Mouse (Mus musculus): ENCODE data around the gene Fam71f2. TPM values are rescaled to one million over a fixed set of nuclear protein-coding genes. Genes with fewer than 3 reads are reported as not detected.

Gene Fam71f2
- total and polyA plus RNA-seq, 2 experiments from 2014 or later = 0.62 to 0.64 TPM

- 55% methylated on average over 6 of the region's 6 CpGs for WGBS
- no peak overlapping the region for H3K27ac ChIP-seq (ENCODE audit: low read depth, low read length)
- no peak overlapping the region for H3K9ac ChIP-seq
- ATAC-seq (no peak), DNase-seq (no peak)
- no peak overlapping the region for H3K4me2 ChIP-seq (ENCODE audit: low read depth)
- H3K9me3 ChIP-seq (ENCODE audit: low read length) = no peaks in the 10 kb centered on the region
- H3K27me3 ChIP-seq (ENCODE audit: insufficient read depth, low read length) = no peaks in the 10 kb centered on the region
- H3K36me3 ChIP-seq (ENCODE audit: insufficient read depth) = no peaks in the 10 kb centered on the region
- no peak for TF ChIP-seq CTCF (IDR thresholded peaks at IDR 0.05; ENCODE audit: low read depth)
- no peak overlapping the region for H3K4me3 ChIP-seq (ENCODE audit: low read depth, low read length)
- H3K4me1 ChIP-seq (ENCODE audit: insufficient read depth) = no peaks in the 10 kb centered on the region
These were observed 9.3 kb downstream of the Fam71f2 start for GRCm38 (mm10) chr6:29288651-29289050.

GRCm38 (mm10) chr6:29299112-29299511 lies 19.7 kb downstream of the Fam71f2 start:
- Histone ChIP-seq H3K4me3 (ENCODE audit: low read depth, low read length) (no peak overlapping the region), H3K4me2 (ENCODE audit: low read depth) (no peak overlapping the region), H3K27ac (ENCODE audit: low read depth, low read length) (no peak overlapping the region), H3K9ac (no peak overlapping the region), H3K9me3 (ENCODE audit: low read length) (no peaks in the 10 kb centered on the region), H3K27me3 (ENCODE audit: insufficient read depth, low read length) (no peaks in the 10 kb centered on the region), H3K36me3 (ENCODE audit: insufficient read depth) (no peaks in the 10 kb centered on the region), H3K4me1 (ENCODE audit: insufficient read depth) (no peaks in the 10 kb centered on the region)
- TF ChIP-seq CTCF (IDR thresholded peaks at IDR 0.05; ENCODE audit: low read depth) = no peak
- ATAC-seq (no peak), DNase-seq (no peak)
- WGBS = 72% methylated on average over 2 of the region's 2 CpGs

GRCm38 (mm10) chr6:29303251-29303650 lies 23.9 kb downstream of the Fam71f2 start:
- no peak for ATAC-seq
- DNase-seq = no peak

GRCm38 (mm10) chr6:29303726-29304125 lies 24.3 kb downstream of the Fam71f2 start:
- ATAC-seq (no peak), DNase-seq (no peak)
- 50% methylated on average over 5 of the region's 5 CpGs for WGBS
- Histone ChIP-seq H3K27ac (ENCODE audit: low read depth, low read length) (no peak overlapping the region), H3K9ac (no peak overlapping the region), H3K9me3 (ENCODE audit: low read length) (no peaks in the 10 kb centered on the region), H3K4me1 (ENCODE audit: insufficient read depth) (no peaks in the 10 kb centered on the region), H3K4me3 (ENCODE audit: low read depth, low read length) (no peak overlapping the region), H3K27me3 (ENCODE audit: insufficient read depth, low read length) (no peaks in the 10 kb centered on the region), H3K36me3 (ENCODE audit: insufficient read depth) (no peaks in the 10 kb centered on the region), H3K4me2 (ENCODE audit: low read depth) (no peak overlapping the region)
- peak; percentile 45 for TF ChIP-seq CTCF (IDR thresholded peaks at IDR 0.05; ENCODE audit: low read depth)

More at GRCm38 (mm10) chr6:29303251-29303650, 23.9 kb downstream of the Fam71f2 start:
- H3K4me3 ChIP-seq (ENCODE audit: low read depth, low read length) = no peak overlapping the region
- no peak overlapping the region for H3K27ac ChIP-seq (ENCODE audit: low read depth, low read length)
- no peaks in the 10 kb centered on the region for H3K27me3 ChIP-seq (ENCODE audit: insufficient read depth, low read length)
- H3K36me3 ChIP-seq (ENCODE audit: insufficient read depth) = no peaks in the 10 kb centered on the region
- no peak overlapping the region for H3K9ac ChIP-seq
- H3K9me3 ChIP-seq (ENCODE audit: low read length) = no peaks in the 10 kb centered on the region
- H3K4me1 ChIP-seq (ENCODE audit: insufficient read depth) = no peaks in the 10 kb centered on the region
- no peak for TF ChIP-seq CTCF (IDR thresholded peaks at IDR 0.05; ENCODE audit: low read depth)
- H3K4me2 ChIP-seq (ENCODE audit: low read depth) = no peak overlapping the region

- TF ChIP-seq CTCF (IDR thresholded peaks at IDR 0.05; ENCODE audit: low read depth) = no peak
- no peak overlapping the region for H3K4me2 ChIP-seq (ENCODE audit: low read depth)
- no peaks in the 10 kb centered on the region for H3K36me3 ChIP-seq (ENCODE audit: insufficient read depth)
- no peaks in the 10 kb centered on the region for H3K27me3 ChIP-seq (ENCODE audit: insufficient read depth, low read length)
- no peaks in the 10 kb centered on the region for H3K4me1 ChIP-seq (ENCODE audit: insufficient read depth)
- ATAC-seq (no peak), DNase-seq (no peak)
- 94% methylated on average over 4 of the region's 4 CpGs for WGBS
- no peaks in the 10 kb centered on the region for H3K9me3 ChIP-seq (ENCODE audit: low read length)
- no peak overlapping the region for H3K4me3 ChIP-seq (ENCODE audit: low read depth, low read length)
- no peak overlapping the region for H3K27ac ChIP-seq (ENCODE audit: low read depth, low read length)
- H3K9ac ChIP-seq = no peak overlapping the region
These were observed 26.1 kb downstream of the Fam71f2 start for GRCm38 (mm10) chr6:29305462-29305861.

- no peaks in the 10 kb centered on the region for H3K27me3 ChIP-seq (ENCODE audit: insufficient read depth, low read length)
- H3K27ac ChIP-seq (ENCODE audit: low read depth, low read length) = no peak overlapping the region
- no peaks in the 10 kb centered on the region for H3K4me1 ChIP-seq (ENCODE audit: insufficient read depth)
- no peak overlapping the region for H3K4me2 ChIP-seq (ENCODE audit: low read depth)
- 90% methylated on average over 16 of the region's 16 CpGs for WGBS
- ATAC-seq (no peak), DNase-seq (no peak)
- no peaks in the 10 kb centered on the region for H3K36me3 ChIP-seq (ENCODE audit: insufficient read depth)
- no peak overlapping the region for H3K4me3 ChIP-seq (ENCODE audit: low read depth, low read length)
- no peaks in the 10 kb centered on the region for H3K9me3 ChIP-seq (ENCODE audit: low read length)
- no peak for TF ChIP-seq CTCF (IDR thresholded peaks at IDR 0.05; ENCODE audit: low read depth)
- no peak overlapping the region for H3K9ac ChIP-seq
These were observed 29.6 kb downstream of the Fam71f2 start for GRCm38 (mm10) chr6:29308846-29309605.

GRCm38 (mm10) chr6:29313690-29314202 lies 34.4 kb downstream of the Fam71f2 start:
- TF ChIP-seq CTCF (IDR thresholded peaks at IDR 0.05; ENCODE audit: low read depth) = no peak
- Histone ChIP-seq H3K9me3 (ENCODE audit: low read length) (no peaks in the 10 kb centered on the region), H3K4me1 (ENCODE audit: insufficient read depth) (no peaks in the 10 kb centered on the region), H3K4me2 (ENCODE audit: low read depth) (no peak overlapping the region), H3K9ac (no peak overlapping the region), H3K4me3 (ENCODE audit: low read depth, low read length) (no peak overlapping the region), H3K36me3 (ENCODE audit: insufficient read depth) (no peaks in the 10 kb centered on the region), H3K27me3 (ENCODE audit: insufficient read depth, low read length) (no peaks in the 10 kb centered on the region), H3K27ac (ENCODE audit: low read depth, low read length) (no peak overlapping the region)
- ATAC-seq (no peak), DNase-seq (no peak)
- WGBS = 74% methylated on average over 14 of the region's 14 CpGs

Data from forebrain, postnatal 0 days (tissue).